Mouse (Mus musculus): Measurements from ENCODE around the gene Pex1. TPM values are rescaled to one million over a fixed set of nuclear protein-coding genes. Genes with fewer than 3 reads are reported as not detected.

The Pex1 gene
- 11.5 and 12.4 TPM in 2 replicates for polyA plus RNA-seq (2014; fragmentation: Nextera tagmentation; extraction: Ambion mirVana)

DNA sequence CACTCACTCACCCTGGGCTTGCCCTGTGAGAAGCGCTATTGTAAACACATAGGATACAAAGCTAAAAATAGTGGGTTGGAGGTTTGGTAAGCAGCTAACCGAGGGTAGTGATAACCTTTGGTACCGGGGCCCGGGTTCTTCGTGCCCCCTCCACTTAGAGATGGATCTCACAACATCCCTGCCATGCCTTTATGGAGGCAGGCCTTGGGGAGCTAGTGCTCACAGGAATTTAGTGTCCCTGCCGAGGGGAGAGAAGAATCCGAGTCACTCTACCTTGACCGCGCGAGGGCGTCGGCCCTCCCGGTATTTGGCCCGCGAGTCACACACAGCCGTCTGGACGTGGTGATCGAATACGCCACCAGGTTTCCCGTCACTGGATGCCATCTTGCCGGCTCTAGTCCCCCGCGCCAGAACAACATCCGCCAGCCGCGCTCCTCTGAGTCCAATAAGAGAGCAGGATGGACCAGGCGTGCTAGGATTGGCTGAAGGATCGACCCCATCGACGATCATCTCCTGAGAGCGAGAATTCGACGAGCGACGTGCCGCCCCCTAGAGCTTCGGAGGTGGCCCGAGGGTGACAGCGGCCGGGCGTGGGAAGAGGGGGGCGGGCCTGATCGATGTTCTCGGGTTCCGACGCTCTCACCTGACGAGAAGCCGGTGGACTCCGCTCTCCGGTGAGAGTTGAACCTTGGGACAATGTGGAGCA is at the start of gene Pex1:
TSS of gene Pex1 (plus strand) at position 374 of the 706 bp plus-strand sequence.
- Histone ChIP-seq H3K27me3 (ENCODE audit: insufficient read depth, low read length) (no peaks in the 10 kb centered on the region), H3K36me3 (ENCODE audit: insufficient read depth) (peaks cover 14% of the 10 kb centered on the region), H3K27ac (ENCODE audit: low read depth) (peak within 1 kb of the TSS; percentile 33; the same call in 1 of the 2 replicates), H3K4me3 (ENCODE audit: low read depth, low read length) (peak within 1 kb of the TSS; percentile 78), H3K4me2 (peak within 1 kb of the TSS; percentile 74), H3K4me1 (ENCODE audit: insufficient read depth) (no peaks in the 10 kb centered on the region), H3K9ac (peak within 1 kb of the TSS; percentile 66), H3K9me3 (ENCODE audit: low read depth, low read length) (no peaks in the 10 kb centered on the region)
- WGBS = under 1% methylated on average over 50 of the region's 50 CpGs
- peak; percentile 38 for TF ChIP-seq CTCF (IDR thresholded peaks at IDR 0.05; ENCODE audit: low read depth)
- peak; percentile 98 for DNase-seq
- peak; percentile 98 for ATAC-seq (ENCODE audit: insufficient read depth)

DNA sequence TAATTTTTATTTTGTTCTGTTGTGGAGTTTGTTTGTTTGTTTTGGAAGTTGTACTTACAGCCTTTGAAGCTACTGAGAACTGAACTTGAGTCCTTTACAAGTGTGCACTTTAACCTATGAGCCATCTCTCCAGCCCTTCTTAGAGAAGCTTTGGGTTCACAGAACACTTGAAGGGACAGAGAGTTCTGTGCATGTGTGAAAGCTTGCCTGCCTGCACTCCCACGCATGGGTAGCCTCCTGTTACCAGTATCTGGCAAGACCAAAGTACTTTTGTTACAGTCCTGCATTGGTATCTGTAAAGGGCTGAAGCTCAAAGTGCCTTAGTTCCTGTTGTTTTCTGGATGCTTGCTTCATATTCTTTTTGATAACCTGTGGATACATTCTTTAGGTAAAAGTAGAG is 49.6 kb upstream of the Pex1 start:
- DNase-seq (no peak), ATAC-seq (ENCODE audit: insufficient read depth) (no peak)
- Histone ChIP-seq H3K9ac (no peak overlapping the region), H3K4me1 (ENCODE audit: insufficient read depth) (no peaks in the 10 kb centered on the region), H3K4me2 (no peak overlapping the region), H3K36me3 (ENCODE audit: insufficient read depth) (peaks cover 12% of the 10 kb centered on the region; the same call in 1 of the 2 replicates), H3K27me3 (ENCODE audit: insufficient read depth, low read length) (no peaks in the 10 kb centered on the region), H3K4me3 (ENCODE audit: low read depth, low read length) (no peak overlapping the region), H3K27ac (ENCODE audit: low read depth) (no peak overlapping the region), H3K9me3 (ENCODE audit: low read depth, low read length) (no peaks in the 10 kb centered on the region)
- 88% methylated on average over 1 of the region's 1 CpGs for WGBS
- TF ChIP-seq CTCF (IDR thresholded peaks at IDR 0.05; ENCODE audit: low read depth) = no peak

DNA sequence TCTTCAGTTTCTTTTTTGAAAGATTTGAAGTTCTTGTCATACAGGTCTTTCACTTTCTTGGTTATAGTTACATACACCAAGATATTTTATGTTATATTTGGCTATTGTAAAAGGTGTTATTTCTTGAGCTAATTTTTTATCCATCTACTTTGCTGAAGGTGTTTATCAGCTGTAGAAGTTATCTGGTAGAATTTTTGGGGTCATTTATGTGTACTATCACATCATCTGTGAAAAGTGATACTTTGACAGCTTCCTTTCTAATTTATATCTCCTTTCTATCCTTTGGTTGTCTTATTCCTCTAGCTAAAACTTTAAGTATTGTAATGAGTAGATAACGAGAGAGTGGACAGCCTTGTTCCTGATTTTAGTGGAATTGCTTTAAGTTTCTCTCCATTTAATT is 44.4 kb upstream of the Pex1 start:
- DNase-seq (no peak), ATAC-seq (ENCODE audit: insufficient read depth) (no peak)
- 91% methylated on average over 1 of the region's 1 CpGs for WGBS
- H3K4me3 ChIP-seq (ENCODE audit: low read depth, low read length) = no peak overlapping the region
- no peak overlapping the region for H3K9ac ChIP-seq
- H3K4me2 ChIP-seq = no peak overlapping the region
- H3K36me3 ChIP-seq (ENCODE audit: insufficient read depth) = peaks cover 30% of the 10 kb centered on the region
- no peaks in the 10 kb centered on the region for H3K27me3 ChIP-seq (ENCODE audit: insufficient read depth, low read length)
- H3K4me1 ChIP-seq (ENCODE audit: insufficient read depth) = no peaks in the 10 kb centered on the region
- no peak overlapping the region for H3K27ac ChIP-seq (ENCODE audit: low read depth)
- no peaks in the 10 kb centered on the region for H3K9me3 ChIP-seq (ENCODE audit: low read depth, low read length)
- no peak for TF ChIP-seq CTCF (IDR thresholded peaks at IDR 0.05; ENCODE audit: low read depth)

DNA sequence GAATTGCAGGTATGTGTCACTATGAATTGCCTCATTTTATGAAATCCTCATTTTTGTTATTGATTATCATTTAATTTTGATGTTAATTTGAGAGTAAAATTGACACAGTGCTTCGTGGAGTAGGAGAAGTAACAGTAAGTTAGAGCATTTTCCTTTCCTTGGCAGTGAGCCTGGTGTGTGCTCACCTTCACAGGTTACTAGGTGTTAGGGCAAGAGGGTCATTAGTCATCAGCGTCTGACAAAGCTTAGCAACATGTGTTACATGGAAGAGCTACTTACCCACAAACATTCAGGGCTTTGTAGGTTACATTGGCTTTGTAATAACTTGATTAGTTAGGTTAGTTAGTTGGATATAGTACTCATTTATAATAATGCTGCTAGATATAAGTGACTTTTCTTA is 41.7 kb upstream of the Pex1 start:
- no peaks in the 10 kb centered on the region for H3K9me3 ChIP-seq (ENCODE audit: low read depth, low read length)
- H3K27ac ChIP-seq (ENCODE audit: low read depth) = no peak overlapping the region
- no peak overlapping the region for H3K4me2 ChIP-seq
- WGBS = 85% methylated on average over 2 of the region's 2 CpGs
- H3K27me3 ChIP-seq (ENCODE audit: insufficient read depth, low read length) = no peaks in the 10 kb centered on the region
- no peak overlapping the region for H3K4me3 ChIP-seq (ENCODE audit: low read depth, low read length)
- TF ChIP-seq CTCF (IDR thresholded peaks at IDR 0.05; ENCODE audit: low read depth) = no peak
- peaks cover 40% of the 10 kb centered on the region for H3K36me3 ChIP-seq (ENCODE audit: insufficient read depth)
- no peak for DNase-seq
- no peak overlapping the region for H3K9ac ChIP-seq
- no peaks in the 10 kb centered on the region for H3K4me1 ChIP-seq (ENCODE audit: insufficient read depth)
- ATAC-seq (ENCODE audit: insufficient read depth) = no peak

DNA sequence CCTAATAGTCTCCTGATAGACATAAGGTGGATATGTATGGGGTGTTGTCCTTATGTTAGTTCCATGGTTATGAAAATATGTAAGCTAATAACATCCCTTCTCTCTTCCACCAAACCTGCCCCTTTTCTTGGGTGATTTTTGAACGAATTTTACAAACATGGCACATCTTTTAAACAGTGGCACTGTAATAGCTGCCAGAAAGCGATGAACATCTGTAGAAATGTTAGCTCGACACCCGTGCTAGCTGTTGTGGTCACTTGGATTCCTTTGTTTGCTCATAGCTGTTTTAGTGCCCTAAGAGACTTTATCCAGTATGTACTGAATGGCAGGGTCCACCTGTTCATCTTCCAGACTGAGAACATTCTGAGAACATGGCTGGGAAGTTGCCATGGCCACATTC is 24.6 kb upstream of the Pex1 start, which contains the start of gene 1700109H08Rik:
TSS of gene 1700109H08Rik (plus strand) at position 301 of the 400 bp plus-strand sequence.
- Histone ChIP-seq H3K27ac (ENCODE audit: low read depth) (no peak within 1 kb of the TSS), H3K27me3 (ENCODE audit: insufficient read depth, low read length) (no peaks in the 10 kb centered on the region), H3K36me3 (ENCODE audit: insufficient read depth) (peaks cover 95% of the 10 kb centered on the region), H3K9ac (no peak within 1 kb of the TSS), H3K9me3 (ENCODE audit: low read depth, low read length) (peaks cover 3% of the 10 kb centered on the region; the same call in 1 of the 2 replicates), H3K4me3 (ENCODE audit: low read depth, low read length) (no peak within 1 kb of the TSS), H3K4me2 (no peak within 1 kb of the TSS), H3K4me1 (ENCODE audit: insufficient read depth) (no peaks in the 10 kb centered on the region)
- ATAC-seq (ENCODE audit: insufficient read depth) = no peak
- no peak for TF ChIP-seq CTCF (IDR thresholded peaks at IDR 0.05; ENCODE audit: low read depth)
- WGBS = 89% methylated on average over 4 of the region's 4 CpGs
- no peak for DNase-seq

DNA sequence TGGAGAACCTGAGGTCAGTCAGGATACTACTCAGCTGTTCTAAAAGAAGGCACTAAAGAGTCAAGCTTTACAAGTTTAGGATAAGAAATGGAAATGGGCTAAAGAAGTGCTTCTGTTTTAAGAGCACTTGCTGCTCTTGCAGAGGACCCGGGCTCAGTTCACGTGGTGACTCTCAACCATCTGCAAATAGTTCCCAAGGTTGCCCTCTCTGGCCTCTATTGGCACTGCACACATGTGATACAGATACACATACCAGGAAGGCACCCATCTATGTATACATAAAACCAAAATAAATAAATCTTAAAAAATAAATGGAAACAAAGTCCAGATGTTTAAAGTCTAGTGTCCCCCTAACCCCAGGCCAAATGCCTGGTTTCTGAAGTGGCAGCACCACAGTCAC is 21.0 kb upstream of the Pex1 start:
- H3K4me2 ChIP-seq = no peak overlapping the region
- H3K36me3 ChIP-seq (ENCODE audit: insufficient read depth) = peaks cover 99% of the 10 kb centered on the region
- no peak for DNase-seq
- no peak overlapping the region for H3K27ac ChIP-seq (ENCODE audit: low read depth)
- H3K4me1 ChIP-seq (ENCODE audit: insufficient read depth) = no peaks in the 10 kb centered on the region
- no peak overlapping the region for H3K4me3 ChIP-seq (ENCODE audit: low read depth, low read length)
- 90% methylated on average over 2 of the region's 2 CpGs for WGBS
- H3K27me3 ChIP-seq (ENCODE audit: insufficient read depth, low read length) = no peaks in the 10 kb centered on the region
- H3K9ac ChIP-seq = no peak overlapping the region
- TF ChIP-seq CTCF (IDR thresholded peaks at IDR 0.05; ENCODE audit: low read depth) = no peak
- no peak for ATAC-seq (ENCODE audit: insufficient read depth)
- peaks cover 3% of the 10 kb centered on the region; the same call in 1 of the 2 replicates for H3K9me3 ChIP-seq (ENCODE audit: low read depth, low read length)

DNA sequence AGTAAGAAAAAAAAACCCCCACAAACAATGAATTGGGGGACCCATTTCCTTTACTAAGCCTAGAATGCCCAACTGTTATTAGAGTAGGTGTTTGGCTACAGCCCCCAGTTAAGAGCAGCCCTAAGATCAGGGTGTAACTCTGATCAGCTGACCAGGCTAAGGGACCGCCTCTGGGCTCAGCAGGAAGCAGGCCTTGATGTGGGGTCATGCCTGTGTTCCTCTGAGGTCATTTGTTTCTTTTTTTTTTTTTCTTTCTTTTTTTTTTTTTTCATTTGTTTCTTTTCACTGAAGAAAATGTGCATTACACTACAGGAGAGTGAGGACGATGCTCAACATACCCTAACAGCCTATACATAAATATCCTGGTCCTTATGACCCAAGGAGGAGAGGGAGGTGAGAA is 17.9 kb upstream of the Pex1 start:
- Histone ChIP-seq H3K27ac (ENCODE audit: low read depth) (no peak overlapping the region), H3K9me3 (ENCODE audit: low read depth, low read length) (peaks cover 3% of the 10 kb centered on the region; the same call in 1 of the 2 replicates), H3K4me2 (no peak overlapping the region), H3K4me3 (ENCODE audit: low read depth, low read length) (no peak overlapping the region), H3K27me3 (ENCODE audit: insufficient read depth, low read length) (no peaks in the 10 kb centered on the region), H3K36me3 (ENCODE audit: insufficient read depth) (peaks cover 98% of the 10 kb centered on the region), H3K9ac (no peak overlapping the region), H3K4me1 (ENCODE audit: insufficient read depth) (no peaks in the 10 kb centered on the region)
- 87% methylated on average over 2 of the region's 2 CpGs for WGBS
- no peak for DNase-seq
- ATAC-seq (ENCODE audit: insufficient read depth) = no peak
- TF ChIP-seq CTCF (IDR thresholded peaks at IDR 0.05; ENCODE audit: low read depth) = no peak

Measured in lung, embryonic 14.5 days (tissue).